23 mouse cellular contexts compared by ENCODE assay signal in genomic region chr3:84827617-84828016, GRCm38 (mm10). TPM values are rescaled to one million over a fixed set of nuclear protein-coding genes. Genes with fewer than 3 reads are reported as not detected.
DNase-seq lines count a peak whose midpoint lies in the region; ATAC-seq and TF ChIP-seq lines count a peak whose summit lies in the region.
"Had no signal": no experiment of that assay in that cellular context is flagged by ENCODE, and none has a peak within 500 bp of the region (broad histone marks: within the 10 kb centered on the region; RNA-seq: fewer than 3 reads in every experiment).

No protein-coding gene starts in this region.

- no peak overlapping the region for H3K27ac ChIP-seq in left cerebral cortex, adult 2 months
- H3K27ac ChIP-seq: layer of hippocampus, adult 2 months; limb, embryonic 10.5 days; midbrain, embryonic 12.5 days; neural tube, embryonic 12.5 days; stomach, embryonic 15.5 days had no signal

- no peak overlapping the region for H3K4me3 ChIP-seq in left cerebral cortex, adult 2 months
- H3K4me3 ChIP-seq: layer of hippocampus, adult 2 months; limb, embryonic 10.5 days; midbrain, embryonic 12.5 days; neural tube, embryonic 12.5 days; stomach, embryonic 15.5 days had no signal

- no peak for TF ChIP-seq CTCF in left cerebral cortex, adult 2 months (IDR thresholded peaks at IDR 0.05)

- intact Hi-C loops in left cerebral cortex, adult 2 months (cut with DNase I): no loop called here

- peak; percentile 70 for ATAC-seq in CD4-positive, CD25-positive, alpha-beta regulatory T cell, adult 4 months
- ATAC-seq in hematopoietic stem cell, adult 5-6 weeks (replicated peaks in 1 of 2; ENCODE audit: insufficient read depth in 1 of 2, low FRiP score in 2 of 2, low TSS enrichment in 1 of 2, low read depth in 1 of 2, poor library complexity in 2 of 2, severe bottlenecking in 2 of 2): peak; percentile 67 to 72; a peak in 3 of 4 replicates
- peak; percentile 65 for ATAC-seq in neutrophil, adult 5-6 weeks (ENCODE audit: extremely low read depth, insufficient number of reproducible peaks, low FRiP score, poor library complexity, severe bottlenecking)
- ATAC-seq: hindbrain, embryonic 16.5 days; liver, postnatal 0 days had no signal

- peak; percentile 34 to 47 for DNase-seq in B cell, adult 2 months
- no peak for DNase-seq in frontal cortex, postnatal 10 days (ENCODE audit: low spot score in 2 of 2)
- no peak for DNase-seq in layer of hippocampus, postnatal 10 days (ENCODE audit: low spot score in 2 of 2)
- DNase-seq in left cerebral cortex, adult 2 months (ENCODE audit: extremely low spot score in 1 of 2, low spot score in 2 of 2): no peak
- DNase-seq: adrenal gland, postnatal 14 days; cerebellum, adult 11-12 months; cerebellum, postnatal 36 days; heart, adult 18-20 months; heart, postnatal 36 days; kidney, adult 11 months; liver, postnatal 0 days; lung, postnatal 4 days; right cerebral cortex, adult 18-20 months; thymus, adult 2 months had no signal

RNA-seq across cellular contexts. Expression of gene Fbxw7, which starts 12.5 kb away (rescaled TPM):
- 10 to 100 TPM; 19.6 to 28.7 TPM for polyA plus RNA-seq in CD4-positive, CD25-positive, alpha-beta regulatory T cell, adult 4 months (2017; shearing (Covaris generic))
- total RNA-seq in hematopoietic stem cell, adult 5-6 weeks (2017): 22.4 and 24.4 TPM in 2 replicates
- 40.5 and 47.8 TPM in 2 replicates for total RNA-seq in neutrophil, adult 5-6 weeks (2017)
- 100 to 1,000 TPM; 119 to 127 TPM for total RNA-seq in layer of hippocampus, postnatal 10 days (2021)
- 100 to 1,000 TPM; 234 to 282 TPM for total RNA-seq in left cerebral cortex, adult 2 months (2021)

Comparison
In these comparisons a context has a peak if more than half of its experiments do, and no peak if none do; other contexts are left out.
1. DNase-seq: peak in B cell, adult 2 months (2 of 2); none in frontal cortex, postnatal 10 days (0 of 2), layer of hippocampus, postnatal 10 days (0 of 2) and left cerebral cortex, adult 2 months (0 of 2).
2. Peak in every context shown above with its lines, with median percentiles within 50 percentile points of each other: ATAC-seq.